Mouse (Mus musculus): ENCODE results near the gene Pla2g2f. TPM values are rescaled to one million over a fixed set of nuclear protein-coding genes. Genes with fewer than 3 reads are reported as not detected.
A peak's percentile ranks its signal among the peaks of the same experiment; 100 is the strongest.

Pla2g2f gene
- polyA plus RNA-seq (2021), result not detected

DNA sequence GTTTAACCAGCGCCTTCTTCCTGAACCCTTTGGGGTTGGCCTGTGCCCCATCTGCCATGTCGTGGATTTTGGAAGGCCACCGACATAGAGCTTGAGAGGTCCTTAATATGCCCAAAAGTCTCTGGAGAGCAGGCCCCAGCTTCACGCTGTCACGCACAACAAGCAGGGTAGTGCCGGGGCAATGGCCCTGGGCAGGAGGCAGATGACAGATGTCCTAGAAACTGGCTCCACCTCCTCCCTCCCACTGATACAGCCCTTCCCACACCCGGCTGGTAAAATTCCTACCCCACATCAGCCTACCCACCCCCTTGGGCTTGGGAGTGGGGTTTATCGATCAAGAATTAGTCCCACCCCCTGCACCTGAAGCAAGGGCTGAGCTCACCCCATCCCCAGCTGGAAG, at the start of gene Pla2g2f:
Gene Pla2g2f (minus strand): TSS at position 211 of the 400 bp plus-strand sequence.
- no peaks in the 10 kb centered on the region for H3K27me3 ChIP-seq
- ChIA-PET POLR2A (no interaction called here), CTCF (no interaction called here)
- no peak for TF ChIP-seq CTCF (IDR thresholded peaks at IDR 0.05)
- DNase-seq (ENCODE audit: low read depth, low spot score) (no peak), ATAC-seq (no peak)
- in situ Hi-C loops (cut with MboI; ENCODE audit: low pct_unique_long_range_greater_than_20kb), result no loop called here

DNA sequence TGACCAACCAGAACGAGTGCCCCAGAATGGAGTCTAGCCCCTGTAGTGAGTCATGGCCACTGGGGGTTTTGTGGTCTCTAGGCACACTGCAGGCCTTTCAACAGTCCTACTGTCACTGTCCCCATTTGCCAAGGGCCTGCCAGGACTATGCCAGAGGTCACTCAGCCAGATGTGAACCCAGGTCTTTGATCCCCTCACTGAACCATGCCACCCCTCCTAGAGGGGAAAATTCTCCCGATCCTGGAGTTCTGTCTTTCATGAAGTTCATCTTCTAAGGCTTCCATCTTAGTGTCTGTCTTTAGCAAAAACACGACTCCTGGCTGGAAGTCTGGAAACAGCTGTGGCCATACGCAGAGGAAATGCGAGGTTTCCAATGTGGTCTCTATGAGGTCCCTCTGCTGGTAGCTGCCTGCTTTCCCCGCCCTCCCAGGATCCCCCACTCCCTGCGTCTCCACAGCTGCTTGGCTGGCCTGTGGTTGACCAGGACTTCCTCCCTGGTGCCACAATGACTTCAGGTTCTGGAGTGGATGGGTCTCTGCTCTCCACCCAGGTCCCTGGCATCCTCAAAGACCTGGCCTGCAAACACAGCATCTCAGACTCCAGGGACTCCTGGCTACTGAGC, 49.6 kb upstream of the Pla2g2f start:
- CTCF ChIA-PET, result no interaction called here
- no peaks in the 10 kb centered on the region for H3K27me3 ChIP-seq
- DNase-seq (ENCODE audit: low read depth, low spot score), result no peak
- no peak for ATAC-seq
- POLR2A ChIA-PET, result no interaction called here
- TF ChIP-seq CTCF (IDR thresholded peaks at IDR 0.05), result no peak
- in situ Hi-C loops (cut with MboI; ENCODE audit: low pct_unique_long_range_greater_than_20kb), result no loop called here

DNA sequence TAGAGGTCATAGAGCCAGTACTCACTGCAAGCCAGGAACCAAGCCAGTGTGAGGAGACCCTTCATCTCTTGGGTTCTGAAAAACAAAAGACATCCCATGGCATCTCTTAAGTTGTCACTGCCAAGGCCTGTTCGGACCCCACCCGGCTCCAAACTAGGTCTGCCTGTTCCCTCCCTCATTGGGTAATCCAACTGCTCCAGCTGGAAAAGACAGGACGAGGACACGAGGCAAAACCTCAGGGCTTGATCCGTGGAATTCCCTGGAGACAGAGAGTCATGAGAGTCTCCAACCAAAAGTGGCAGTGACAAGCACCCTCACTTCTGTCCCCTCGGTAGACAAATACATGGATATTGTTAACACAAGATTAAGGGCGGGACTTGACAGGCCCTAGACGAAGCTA, 48.7 kb upstream of the Pla2g2f start:
- in situ Hi-C loops (cut with MboI; ENCODE audit: low pct_unique_long_range_greater_than_20kb), result no loop called here
- ChIA-PET CTCF (no interaction called here), POLR2A (no interaction called here)
- TF ChIP-seq CTCF (IDR thresholded peaks at IDR 0.05), result no peak
- ATAC-seq (no peak), DNase-seq (ENCODE audit: low read depth, low spot score) (no peak)
- no peaks in the 10 kb centered on the region for H3K27me3 ChIP-seq

DNA sequence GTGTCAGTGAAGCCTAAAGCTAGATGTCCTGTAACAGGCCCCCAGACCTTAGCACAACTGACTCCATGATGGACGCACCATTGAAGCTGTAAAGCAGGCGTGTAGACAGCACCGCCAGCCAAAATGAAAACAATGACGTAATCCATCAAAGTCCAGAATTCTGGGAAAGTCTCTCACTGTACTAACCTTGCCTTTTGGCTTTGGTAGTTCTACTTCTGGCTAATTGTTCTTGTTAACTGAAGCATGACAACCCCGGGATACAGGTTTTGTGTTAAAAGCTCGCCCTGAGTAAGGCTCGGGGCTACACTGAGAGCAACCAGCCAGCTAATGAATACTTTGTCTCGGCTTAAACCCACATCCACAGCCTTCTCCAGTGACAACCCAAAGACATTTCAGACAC, 47.8 kb upstream of the Pla2g2f start:
- CTCF ChIA-PET, result interaction anchor here (1.2 to 1.3 kb wide), 2 partner anchors 25 to 52 kb away, joined by 3 read pairs; no protein-coding TSS in a partner anchor
- peak; percentile 90 for DNase-seq (ENCODE audit: low read depth, low spot score)
- ATAC-seq, result peak; percentile 60
- TF ChIP-seq CTCF (IDR thresholded peaks at IDR 0.05), result no peak
- POLR2A ChIA-PET, result interaction anchor here (0.8 kb wide), 1 partner anchor 16 kb away, joined by 3 read pairs; no protein-coding TSS in a partner anchor
- in situ Hi-C loops (cut with MboI; ENCODE audit: low pct_unique_long_range_greater_than_20kb), result no loop called here
- H3K27me3 ChIP-seq, result no peaks in the 10 kb centered on the region

DNA sequence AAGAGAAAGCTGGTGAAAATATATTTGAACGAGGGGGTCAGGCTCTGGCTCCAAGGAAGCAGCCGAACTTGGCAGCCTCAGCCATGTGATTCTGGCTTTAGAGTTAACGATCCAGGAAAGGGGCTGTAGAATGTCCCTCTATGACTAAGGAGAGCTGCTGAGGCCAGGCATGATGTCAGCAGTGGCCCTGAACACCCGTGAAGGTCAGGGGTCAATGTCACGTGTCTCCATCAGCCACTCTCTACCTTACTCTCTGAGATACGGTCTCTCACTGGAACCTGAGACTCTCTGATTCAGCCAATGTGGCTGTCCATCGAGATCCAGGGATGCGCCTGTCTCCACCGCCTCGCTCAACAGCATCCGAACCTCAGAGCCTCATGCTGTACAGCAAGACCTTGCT, 45.5 kb upstream of the Pla2g2f start:
- CTCF ChIA-PET, result no interaction called here

DNA sequence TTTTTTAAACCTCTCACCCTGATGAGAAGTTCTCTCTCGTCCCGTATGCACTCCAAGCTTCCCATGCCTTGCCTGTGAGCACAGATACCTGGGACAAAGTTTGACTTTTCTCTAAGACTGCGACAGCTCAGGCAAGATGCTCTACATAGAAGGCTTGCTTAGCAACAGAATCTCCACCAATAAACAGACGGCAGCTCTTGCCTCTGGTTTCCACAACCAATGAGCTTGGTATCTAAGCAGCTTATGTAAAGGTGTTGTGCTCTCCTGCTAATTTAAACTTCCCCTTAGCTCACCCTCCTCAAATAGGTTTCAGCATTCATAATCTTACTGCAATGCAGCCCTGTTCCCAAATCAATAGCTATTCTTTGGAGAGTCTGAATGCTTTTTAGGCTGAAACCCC, 44.2 kb upstream of the Pla2g2f start:
- in situ Hi-C loops (cut with MboI; ENCODE audit: low pct_unique_long_range_greater_than_20kb), result no loop called here
- DNase-seq (ENCODE audit: low read depth, low spot score) (no peak), ATAC-seq (no peak)
- POLR2A ChIA-PET, result no interaction called here
- CTCF ChIA-PET, result no interaction called here
- no peaks in the 10 kb centered on the region for H3K27me3 ChIP-seq
- no peak for TF ChIP-seq CTCF (IDR thresholded peaks at IDR 0.05)

More for the DNA sequence above, 45.5 kb upstream of the Pla2g2f start:
- ATAC-seq (no peak), DNase-seq (ENCODE audit: low read depth, low spot score) (no peak)
- in situ Hi-C loops (cut with MboI; ENCODE audit: low pct_unique_long_range_greater_than_20kb), result no loop called here
- POLR2A ChIA-PET, result no interaction called here
- no peak for TF ChIP-seq CTCF (IDR thresholded peaks at IDR 0.05)
- H3K27me3 ChIP-seq, result no peaks in the 10 kb centered on the region

DNA sequence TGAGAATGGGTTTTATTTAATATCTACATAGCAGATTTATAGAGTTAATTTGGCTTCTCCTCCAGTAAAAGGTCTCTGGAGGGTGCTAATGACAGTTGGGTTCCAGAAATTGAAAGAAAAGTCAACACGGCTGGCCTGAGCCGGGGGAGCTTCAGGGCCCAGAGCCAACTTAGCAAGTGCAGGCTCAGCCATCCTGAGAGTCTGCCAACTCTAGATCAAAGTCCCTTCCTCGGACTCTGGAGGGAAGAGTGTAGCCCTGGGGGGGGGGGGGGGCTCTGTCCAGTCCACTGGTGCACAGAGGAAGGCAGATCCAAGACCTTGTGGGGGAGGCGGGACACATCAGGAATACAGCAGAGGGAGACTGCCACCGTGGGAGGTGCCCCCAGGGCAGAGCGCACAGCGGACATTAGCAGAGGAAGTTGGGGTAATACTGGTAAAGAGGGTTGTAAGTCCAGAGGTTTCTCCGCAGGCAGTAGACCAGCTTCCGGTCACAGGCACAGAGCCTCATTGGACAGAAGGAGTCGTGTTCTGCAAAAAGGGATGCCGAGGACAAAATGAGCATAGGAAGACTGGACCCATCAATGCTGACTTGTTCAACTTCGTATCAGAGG, 42.8 kb upstream of the Pla2g2f start:
- DNase-seq (ENCODE audit: low read depth, low spot score), result no peak

DNA sequence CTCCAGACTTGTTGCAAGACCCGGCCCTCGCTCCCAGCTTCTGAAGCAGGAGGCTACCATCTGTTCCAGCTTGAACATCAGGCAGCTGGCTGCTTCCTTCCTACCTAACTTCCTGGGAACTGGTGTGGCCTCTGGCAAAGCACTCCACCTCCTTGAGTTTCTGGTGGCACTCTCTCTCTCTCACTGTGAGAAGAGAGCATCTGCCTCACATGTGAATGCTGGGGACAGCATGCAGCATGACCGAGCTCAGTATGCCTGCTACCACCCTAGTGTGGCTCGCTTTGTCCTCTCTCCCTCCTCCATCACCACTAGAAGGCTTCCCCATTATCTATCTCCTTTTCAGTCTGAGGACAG, 39.8 kb upstream of the Pla2g2f start:
- ChIA-PET POLR2A (no interaction called here), CTCF (no interaction called here)
- in situ Hi-C loops (cut with MboI; ENCODE audit: low pct_unique_long_range_greater_than_20kb), result no loop called here
- no peaks in the 10 kb centered on the region for H3K27me3 ChIP-seq
- no peak for TF ChIP-seq CTCF (IDR thresholded peaks at IDR 0.05)
- DNase-seq (ENCODE audit: low read depth, low spot score), result no peak
- no peak for ATAC-seq

More for the DNA sequence above, 42.8 kb upstream of the Pla2g2f start:
- in situ Hi-C loops (cut with MboI; ENCODE audit: low pct_unique_long_range_greater_than_20kb), result no loop called here
- POLR2A ChIA-PET, result no interaction called here
- no peaks in the 10 kb centered on the region for H3K27me3 ChIP-seq
- ATAC-seq, result no peak
- CTCF ChIA-PET, result interaction anchor here (0.8 kb wide), 1 partner anchor 51 kb away, joined by 3 read pairs; no protein-coding TSS in a partner anchor
- no peak for TF ChIP-seq CTCF (IDR thresholded peaks at IDR 0.05)

DNA sequence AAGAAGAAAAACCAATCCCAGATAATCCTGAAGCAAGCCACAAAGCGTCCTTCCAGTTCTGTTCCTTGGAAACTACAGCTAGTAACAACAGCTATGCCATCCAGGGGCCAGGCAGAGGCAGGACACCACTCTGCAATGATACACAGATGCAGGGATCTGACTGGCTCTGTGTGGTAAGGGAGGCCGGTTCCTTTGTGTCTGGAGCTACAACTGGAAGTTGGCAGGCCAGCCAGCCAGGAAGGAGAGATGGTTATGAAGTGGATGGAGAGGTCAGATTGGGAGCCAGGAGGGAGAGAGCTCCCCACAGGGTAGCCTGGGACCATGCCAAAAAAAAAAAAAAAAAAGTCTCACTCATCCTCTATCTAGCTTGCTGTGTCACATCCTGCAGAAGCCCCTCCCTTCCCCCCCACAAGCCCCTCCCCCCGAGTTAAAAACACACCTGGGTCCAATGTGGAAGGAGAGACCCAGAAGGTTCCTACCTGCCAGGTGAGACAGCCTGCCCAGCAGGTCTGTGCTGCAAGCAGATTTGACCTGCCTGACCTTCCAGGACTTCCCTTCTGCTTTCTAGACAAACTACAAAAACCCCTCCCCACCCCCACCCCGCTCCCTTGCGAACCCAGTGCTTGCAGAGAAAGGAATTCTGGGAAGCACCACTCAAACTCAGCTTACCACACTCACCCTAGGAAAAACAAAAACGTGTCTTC, 39.2 kb upstream of the Pla2g2f start:
- CTCF ChIA-PET, result no interaction called here
- POLR2A ChIA-PET, result no interaction called here
- in situ Hi-C loops (cut with MboI; ENCODE audit: low pct_unique_long_range_greater_than_20kb), result no loop called here
- no peaks in the 10 kb centered on the region for H3K27me3 ChIP-seq
- no peak for TF ChIP-seq CTCF (IDR thresholded peaks at IDR 0.05)
- ATAC-seq, result no peak
- no peak for DNase-seq (ENCODE audit: low read depth, low spot score)

DNA sequence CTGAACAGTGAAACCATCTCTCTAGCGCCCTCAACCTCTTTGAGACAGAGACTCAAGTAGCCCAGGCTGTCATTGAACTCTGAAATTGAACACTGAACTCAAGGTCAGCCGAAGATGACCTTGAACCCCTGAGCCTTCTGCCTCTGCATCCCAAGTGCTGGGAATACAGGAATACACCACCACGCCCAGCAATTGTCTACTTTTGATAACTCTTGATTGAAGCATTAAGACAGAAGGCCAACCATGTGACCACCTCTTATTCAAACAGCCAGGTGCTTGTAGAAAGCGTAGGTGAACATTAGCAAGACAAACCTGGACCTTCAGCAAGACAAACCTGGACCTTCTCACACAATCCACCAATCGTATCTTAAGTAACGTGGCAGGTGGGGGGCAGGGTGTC, 36.9 kb upstream of the Pla2g2f start:
- POLR2A ChIA-PET, result no interaction called here
- CTCF ChIA-PET, result no interaction called here
- in situ Hi-C loops (cut with MboI; ENCODE audit: low pct_unique_long_range_greater_than_20kb), result no loop called here
- no peak for TF ChIP-seq CTCF (IDR thresholded peaks at IDR 0.05)
- H3K27me3 ChIP-seq, result no peaks in the 10 kb centered on the region
- ATAC-seq (no peak), DNase-seq (ENCODE audit: low read depth, low spot score) (no peak)

DNA sequence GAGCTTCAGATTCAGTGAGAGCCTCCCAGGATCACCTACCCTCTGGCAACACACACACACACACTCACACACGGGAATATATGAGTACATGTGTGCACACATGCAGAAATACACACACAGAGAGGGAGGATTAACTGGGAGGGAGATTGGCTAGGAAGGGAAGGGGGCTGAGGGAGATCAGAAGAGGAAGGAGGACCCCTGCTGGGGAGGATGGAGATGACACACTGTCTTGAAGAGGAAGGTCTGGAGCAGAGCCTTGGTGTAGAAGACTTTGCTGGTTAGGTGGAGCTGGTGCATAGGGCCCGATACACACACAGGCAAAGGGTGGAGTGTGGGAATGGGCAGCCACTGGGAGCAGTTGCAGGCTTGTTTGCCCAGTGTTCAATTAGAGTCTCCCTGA, 35.9 kb upstream of the Pla2g2f start:
- no peak for DNase-seq (ENCODE audit: low read depth, low spot score)
- ChIA-PET CTCF (no interaction called here), POLR2A (no interaction called here)
- TF ChIP-seq CTCF (IDR thresholded peaks at IDR 0.05), result no peak
- H3K27me3 ChIP-seq, result no peaks in the 10 kb centered on the region
- in situ Hi-C loops (cut with MboI; ENCODE audit: low pct_unique_long_range_greater_than_20kb), result no loop called here
- no peak for ATAC-seq

All from Patski (cell line).